Mouse (Mus musculus): ENCODE measurements around the gene Fras1.

DNA sequence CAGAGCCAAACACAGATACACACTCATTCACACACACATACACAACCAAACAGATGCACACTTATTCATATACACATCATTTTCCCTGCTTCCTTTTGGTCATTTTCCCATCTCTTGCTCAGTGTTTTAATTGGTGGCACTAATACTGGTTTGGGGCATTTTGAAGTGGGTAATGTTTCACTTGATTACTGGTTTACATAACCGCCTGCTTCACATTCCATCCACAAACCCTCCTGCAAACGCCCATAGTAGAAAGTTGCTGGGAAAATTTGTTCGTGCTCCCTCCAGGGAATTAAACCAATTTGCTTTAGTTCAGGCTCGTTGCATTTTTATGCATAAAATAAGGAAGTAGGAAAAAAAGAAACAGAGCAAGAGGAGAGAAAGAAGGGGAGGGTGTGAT lies 200.8 kb downstream of the Fras1 start:
- TF ChIP-seq MAFK (IDR thresholded peaks at IDR 0.05; ENCODE audit: borderline replicate concordance, low read depth, low read length): no peak
- no peak for TF ChIP-seq CTCF (IDR thresholded peaks at IDR 0.05 in 2 of 3, conservative IDR thresholded peaks at IDR 0.05 in 1 of 3; ENCODE audit: control insufficient read depth in 1 of 3, insufficient read depth in 1 of 3, low read depth in 2 of 3, low read length in 3 of 3, poor library complexity in 1 of 3, severe bottlenecking in 1 of 3)
- TF ChIP-seq TCF12 (IDR thresholded peaks at IDR 0.05; ENCODE audit: low read depth, low read length): no peak
- no peak for TF ChIP-seq EP300 (IDR thresholded peaks at IDR 0.05; ENCODE audit: low read depth in 1 of 2, low read length in 2 of 2)
- no peak for TF ChIP-seq POLR2A (IDR thresholded peaks at IDR 0.05; ENCODE audit: control insufficient read depth in 1 of 2, insufficient read depth in 1 of 2, low read depth in 1 of 2, low read length in 2 of 2, poor library complexity in 1 of 2)
- no peak for TF ChIP-seq JUND (IDR thresholded peaks at IDR 0.05; ENCODE audit: low read depth, low read length)

All from MEL (cell line).